10 mouse cellular contexts compared by ENCODE assay signal in the genomic region with DNA sequence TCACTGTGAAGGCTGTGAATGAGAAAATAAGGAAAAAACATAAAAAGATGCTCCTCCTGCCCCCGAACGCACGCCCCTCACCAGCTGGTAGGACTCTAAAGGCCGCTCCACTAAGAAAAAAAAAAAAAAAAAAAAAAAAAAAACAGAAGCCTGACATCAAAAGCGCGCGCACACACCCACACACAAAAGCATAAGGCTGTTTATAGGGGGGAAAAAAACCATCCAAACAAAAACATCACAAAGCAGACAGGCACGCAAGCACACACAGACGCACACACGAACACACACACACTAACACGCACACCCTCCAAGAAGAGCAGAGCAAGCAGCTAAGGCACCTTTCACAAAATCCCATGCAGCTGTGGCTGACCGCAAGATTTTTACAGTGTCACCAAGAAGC. TPM values are rescaled to one million over a fixed set of nuclear protein-coding genes. Genes with fewer than 3 reads are reported as not detected.
A peak's percentile ranks its signal among the peaks of the same experiment; 100 is the strongest.
DNase-seq lines count a peak whose midpoint lies in the region; ATAC-seq and TF ChIP-seq lines count a peak whose summit lies in the region.
"Had no signal": no experiment of that assay in that cellular context is flagged by ENCODE, and none has a peak within 500 bp of the region (broad histone marks: within the 10 kb centered on the region; RNA-seq: fewer than 3 reads in every experiment).

No protein-coding gene starts in this region.

- TF ChIP-seq EP300 in ES-Bruce4 (IDR thresholded peaks at IDR 0.05; ENCODE audit: insufficient read depth, low read depth, low read length) = no peak

- no peak for DNase-seq in heart, embryonic 10.5 days (ENCODE audit: low spot score)
- DNase-seq in heart, adult 11 months = no peak
- DNase-seq in limb, embryonic 14.5 days (ENCODE audit: low spot score) = no peak
- no peak for DNase-seq in urinary bladder, postnatal 25 days (ENCODE audit: low spot score)
- DNase-seq in gastrocnemius, postnatal 4 days (ENCODE audit: low spot score in 2 of 2) = no peak
- no peak for DNase-seq in thymus, postnatal 14 days

- WGBS in heart, embryonic 10.5 days = 20% methylated on average over 12 of the region's 12 CpGs
- WGBS in forebrain, embryonic 12.5 days = 15% methylated on average over 12 of the region's 12 CpGs
- WGBS in limb, embryonic 14.5 days = 9% methylated on average over 11 of the region's 12 CpGs

- H3K27me3 ChIP-seq in heart, embryonic 10.5 days (ENCODE audit: insufficient read depth, poor library complexity, severe bottlenecking) = no peaks in the 10 kb centered on the region
- no peaks in the 10 kb centered on the region for H3K27me3 ChIP-seq in ES-Bruce4 (ENCODE audit: control insufficient read depth, insufficient read depth, low read length, poor library complexity, severe bottlenecking)
- no peaks in the 10 kb centered on the region for H3K27me3 ChIP-seq in forebrain, embryonic 12.5 days
- H3K27me3 ChIP-seq in limb, embryonic 14.5 days (ENCODE audit: control insufficient read depth, insufficient read depth, low read length) = no peaks in the 10 kb centered on the region
- H3K27me3 ChIP-seq: CH12.LX had no signal

- no peaks in the 10 kb centered on the region for H3K4me1 ChIP-seq in heart, embryonic 10.5 days
- no peaks in the 10 kb centered on the region for H3K4me1 ChIP-seq in ES-Bruce4 (ENCODE audit: control insufficient read depth, insufficient read depth, low read length)
- no peaks in the 10 kb centered on the region; the same call in 1 of the 2 replicates for H3K4me1 ChIP-seq in forebrain, embryonic 12.5 days
- no peaks in the 10 kb centered on the region for H3K4me1 ChIP-seq in limb, embryonic 14.5 days (ENCODE audit: control insufficient read depth, insufficient read depth, low read length)

- TF ChIP-seq CTCF in ES-Bruce4 (IDR thresholded peaks at IDR 0.05; ENCODE audit: low read depth, low read length) = no peak

- no peak for ATAC-seq in forebrain, embryonic 12.5 days (ENCODE audit: low FRiP score)
- ATAC-seq in limb, embryonic 14.5 days (ENCODE audit: low FRiP score, low read depth) = no peak

- H3K9ac ChIP-seq in ES-Bruce4 (ENCODE audit: low read depth, poor library complexity, severe bottlenecking) = no peak overlapping the region
- 0 out of 2 replicates have a peak overlapping the region, but pooled peaks have one; percentile 33 for H3K9ac ChIP-seq in forebrain, embryonic 12.5 days
- H3K9ac ChIP-seq in limb, embryonic 14.5 days (ENCODE audit: low read depth, low read length, severe bottlenecking) = no peak overlapping the region

- H3K4me3 ChIP-seq in heart, embryonic 10.5 days = peak overlapping the region; percentile 42
- H3K4me3 ChIP-seq in ES-Bruce4 (ENCODE audit: low read depth, low read length) = peak overlapping the region; percentile 52
- peak overlapping the region; percentile 35 for H3K4me3 ChIP-seq in forebrain, embryonic 12.5 days (replicated peaks)
- peak overlapping the region; percentile 26 for H3K4me3 ChIP-seq in limb, embryonic 14.5 days (replicated peaks; ENCODE audit: low read length)

- no peak overlapping the region for H3K27ac ChIP-seq in heart, embryonic 10.5 days
- no peak overlapping the region for H3K27ac ChIP-seq in ES-Bruce4 (ENCODE audit: insufficient read depth, low read length)
- no peak overlapping the region for H3K27ac ChIP-seq in forebrain, embryonic 12.5 days
- H3K27ac ChIP-seq in limb, embryonic 14.5 days (replicated peaks; ENCODE audit: low read depth, low read length) = no peak overlapping the region

- no peak for TF ChIP-seq POLR2A in ES-Bruce4 (IDR thresholded peaks at IDR 0.05; ENCODE audit: insufficient read depth, low read length)
- no peak for TF ChIP-seq POLR2A in limb, embryonic 14.5 days (IDR thresholded peaks at IDR 0.05; ENCODE audit: borderline replicate concordance, extremely low read depth, insufficient read depth, insufficient read length)

- H3K36me3 ChIP-seq in heart, embryonic 10.5 days = no peaks in the 10 kb centered on the region
- H3K36me3 ChIP-seq in ES-Bruce4 (ENCODE audit: control insufficient read depth, insufficient read depth, low read length, poor library complexity, severe bottlenecking) = no peaks in the 10 kb centered on the region
- no peaks in the 10 kb centered on the region for H3K36me3 ChIP-seq in forebrain, embryonic 12.5 days (replicated peaks)
- no peaks in the 10 kb centered on the region for H3K36me3 ChIP-seq in limb, embryonic 14.5 days (ENCODE audit: control insufficient read depth, insufficient read depth, low read length)

- peak overlapping the region; percentile 39 for H3K4me2 ChIP-seq in forebrain, embryonic 12.5 days
- H3K4me2 ChIP-seq in limb, embryonic 14.5 days (replicated peaks; ENCODE audit: low read depth, low read length, severe bottlenecking) = peak overlapping the region; percentile 36

- no peaks in the 10 kb centered on the region for H3K9me3 ChIP-seq in heart, embryonic 10.5 days
- H3K9me3 ChIP-seq in ES-Bruce4 (replicated peaks; ENCODE audit: control insufficient read depth, insufficient read depth, low read length, poor library complexity, severe bottlenecking) = no peaks in the 10 kb centered on the region
- H3K9me3 ChIP-seq in forebrain, embryonic 12.5 days = no peaks in the 10 kb centered on the region
- no peaks in the 10 kb centered on the region for H3K9me3 ChIP-seq in limb, embryonic 14.5 days (ENCODE audit: control insufficient read depth, low read length)

RNA-seq across cellular contexts. Expression of gene Nudt10, which starts 1.1 kb away (rescaled TPM):
- 5.7 and 6.0 TPM in 2 replicates for polyA plus RNA-seq in heart, embryonic 10.5 days (2016; fragmentation: Nextera tagmentation; extraction: Ambion mirVana)
- 1.4 and 2.2 TPM in 2 replicates for polyA plus RNA-seq in ES-Bruce4 (2011; ENCODE audit: insufficient read depth, insufficient read length, low read depth, missing spikeins)
- polyA plus RNA-seq in forebrain, embryonic 12.5 days (2016; fragmentation: Nextera tagmentation; extraction: Ambion mirVana) = 34.8 TPM in 2 replicates
- polyA plus RNA-seq in limb, embryonic 14.5 days (2012; rRNA removed) = 3.6 and 4.3 TPM in 2 replicates
- 4.7 and 5.8 TPM in 2 replicates for polyA plus RNA-seq in limb, embryonic 14.5 days (2014; fragmentation: Nextera tagmentation; extraction: Ambion mirVana)
- total RNA-seq in gastrocnemius, postnatal 4 days (2021) = 1 to 10 TPM in 1 of 2 experiments, under 1 TPM in 1; 0.86 to 2.1 TPM
- total RNA-seq: CH12.LX; liver, adult 2 months had no signal
- polyA plus RNA-seq: liver, adult 2 months had no signal
